Mouse (Mus musculus) thymus, adult 2 months (tissue): Measurements from ENCODE around the gene Osm.

Experiments
- CTCF ChIP-seq: fragments of 200-500 bp; IDR thresholded peaks from 2 replicates; pipeline ENCODE4 v1.5.1; 2012; ENCODE audit warnings: mild to moderate bottlenecking, control low read depth, low read length, moderate library complexity, borderline replicate concordance; ENCODE audit not compliant: control insufficient read depth, poor library complexity, insufficient read depth; ENCODE audit errors: extremely low read depth
- POLR2A ChIP-seq: fragments of 200-500 bp; IDR thresholded peaks from 2 replicates; pipeline ENCODE4 v1.6.1; 2012; ENCODE audit warnings: mild to moderate bottlenecking, low read length, control low read depth, moderate library complexity; ENCODE audit not compliant: control insufficient read depth, poor library complexity, insufficient read depth; ENCODE audit errors: extremely low read depth

DNA sequence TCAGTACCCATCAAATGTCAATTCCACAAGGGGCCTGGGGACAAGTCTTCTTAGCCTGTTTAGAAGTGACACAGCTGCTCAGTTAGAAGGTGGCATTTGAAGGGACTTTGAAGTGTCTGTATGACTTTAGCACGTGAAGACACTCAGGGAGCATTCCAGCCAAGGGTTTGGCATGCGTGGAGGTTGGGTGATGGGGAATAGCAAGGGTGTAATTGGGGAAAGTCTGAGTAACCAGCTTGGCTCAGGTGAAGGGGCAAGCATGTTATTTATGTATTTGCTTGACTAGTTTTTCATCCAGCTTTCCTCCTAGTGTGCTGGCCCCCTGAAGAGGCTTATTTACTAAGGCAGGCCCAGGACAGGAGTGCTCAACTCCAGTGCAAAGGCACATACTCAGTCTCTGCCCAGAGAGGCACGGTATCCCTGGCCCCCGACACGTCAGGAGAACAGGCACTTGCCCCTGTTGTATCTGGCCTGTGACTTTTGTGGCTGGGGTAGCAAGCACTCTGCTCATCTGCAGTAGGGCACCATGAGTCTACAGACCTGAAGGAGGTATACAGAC, 31.0 kb upstream of the Osm start:
- TF ChIP-seq POLR2A (no peak), CTCF (no peak)
